Comparison of ENCODE assay signal across 14 mouse cellular contexts in the genomic region with DNA sequence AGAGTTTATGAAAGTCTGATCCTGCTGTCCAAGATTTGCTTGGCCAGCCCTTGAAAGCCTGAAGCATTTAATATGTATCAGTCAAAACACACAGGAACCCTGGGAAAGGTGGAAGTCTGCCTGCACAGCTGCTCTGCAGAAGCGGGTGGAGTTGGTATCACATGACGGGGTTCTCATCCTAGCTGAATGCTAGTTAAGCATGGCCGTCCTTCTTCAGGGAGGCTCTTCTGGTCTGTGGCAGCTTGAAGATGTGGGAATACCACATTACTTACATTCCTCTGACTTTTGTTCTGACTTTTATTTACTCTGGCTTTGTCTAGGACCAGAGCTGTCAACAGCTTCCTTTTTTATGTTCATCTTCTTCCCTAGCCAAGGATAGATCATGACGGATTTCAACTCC.
DNase-seq lines count a peak whose midpoint lies in the region; ATAC-seq and TF ChIP-seq lines count a peak whose summit lies in the region.
"Had no signal": no experiment of that assay in that cellular context is flagged by ENCODE, and none has a peak within 500 bp of the region (broad histone marks: within the 10 kb centered on the region; RNA-seq: fewer than 3 reads in every experiment).

No protein-coding gene starts in this region.

- H3K27me3 ChIP-seq in embryonic facial prominence, embryonic 15.5 days: no peaks in the 10 kb centered on the region
- H3K27me3 ChIP-seq: forebrain, embryonic 15.5 days; liver, embryonic 15.5 days had no signal

- ATAC-seq in embryonic facial prominence, embryonic 15.5 days (ENCODE audit: insufficient number of reproducible peaks, low FRiP score, low TSS enrichment, low read depth): peak; percentile 76; the same call in 1 of the 2 replicates
- ATAC-seq: forebrain, embryonic 15.5 days; inflammation-experienced regulatory T-cells, adult 6 months had no signal

- H3K4me1 ChIP-seq in embryonic facial prominence, embryonic 15.5 days: peaks cover 28% of the 10 kb centered on the region
- H3K4me1 ChIP-seq: liver, embryonic 15.5 days had no signal

- no peak overlapping the region for H3K4me3 ChIP-seq in embryonic facial prominence, embryonic 15.5 days (replicated peaks)
- no peak overlapping the region for H3K4me3 ChIP-seq in layer of hippocampus, adult 2 months
- H3K4me3 ChIP-seq: forebrain, embryonic 15.5 days; liver, embryonic 15.5 days had no signal

- H3K4me2 ChIP-seq in embryonic facial prominence, embryonic 15.5 days (replicated peaks): no peak overlapping the region
- H3K4me2 ChIP-seq: forebrain, embryonic 15.5 days; liver, embryonic 15.5 days; midbrain, embryonic 11.5 days had no signal

- DNase-seq in heart, adult 9 months (ENCODE audit: low spot score in 2 of 2): peak; percentile 35 to 38
- no peak for DNase-seq in heart, postnatal 25 days (ENCODE audit: low spot score)
- DNase-seq in NIH3T3 (ENCODE audit: low read depth): peak; percentile 92
- peak; percentile 16 to 25 for DNase-seq in gastrocnemius, postnatal 36 days
- DNase-seq in urinary bladder, adult 18-20 months (ENCODE audit: low spot score in 2 of 2): no peak
- no peak for DNase-seq in spleen, adult 12 weeks (ENCODE audit: low spot score)
- no peak for DNase-seq in layer of hippocampus, adult 2 months (ENCODE audit: low spot score in 2 of 2)
- DNase-seq: cerebellum, adult 11 months; lung, postnatal 36 days had no signal

- H3K9me3 ChIP-seq in embryonic facial prominence, embryonic 15.5 days (replicated peaks): no peaks in the 10 kb centered on the region
- H3K9me3 ChIP-seq: forebrain, embryonic 15.5 days; liver, embryonic 15.5 days had no signal

- intact Hi-C loops in heart, postnatal 25 days (cut with DNase I): no loop called here
- intact Hi-C loops in gastrocnemius, postnatal 36 days (cut with DNase I): no loop called here

- TF ChIP-seq CTCF in layer of hippocampus, adult 2 months (conservative IDR thresholded peaks at IDR 0.05): no peak

- peak overlapping the region; percentile 55; the same call in 1 of the 2 replicates for H3K27ac ChIP-seq in embryonic facial prominence, embryonic 15.5 days (replicated peaks)
- no peak overlapping the region for H3K27ac ChIP-seq in layer of hippocampus, adult 2 months
- H3K27ac ChIP-seq: liver, embryonic 15.5 days had no signal

- H3K36me3 ChIP-seq in embryonic facial prominence, embryonic 15.5 days: no peaks in the 10 kb centered on the region
- H3K36me3 ChIP-seq: forebrain, embryonic 15.5 days; liver, embryonic 15.5 days had no signal

- 36% methylated on average over 4 of the region's 4 CpGs for WGBS in embryonic facial prominence, embryonic 15.5 days

- no peak overlapping the region for H3K9ac ChIP-seq in embryonic facial prominence, embryonic 15.5 days
- H3K9ac ChIP-seq: forebrain, embryonic 15.5 days; liver, embryonic 15.5 days had no signal

Comparison
In these comparisons a context has a peak if more than half of its experiments do, and no peak if none do; other contexts are left out.
1. DNase-seq: peak in heart, adult 9 months (2 of 2), NIH3T3 (single experiment) and gastrocnemius, postnatal 36 days (2 of 2); none in heart, postnatal 25 days (single experiment), urinary bladder, adult 18-20 months (0 of 2), spleen, adult 12 weeks (single experiment) and layer of hippocampus, adult 2 months (0 of 2).